Mouse (Mus musculus): ENCODE data around the gene Dcst1.

GRCm38 (mm10) chr3:89308089-89308488 is 57.0 kb downstream of the Dcst1 start:
- TF ChIP-seq CTCF (IDR thresholded peaks at IDR 0.05; ENCODE audit: borderline replicate concordance, insufficient read depth, low read length) = peak; percentile 58; the same call in 1 of the 2 replicates
- no peak for TF ChIP-seq POLR2A (IDR thresholded peaks at IDR 0.05; ENCODE audit: low read depth, low read length)

All from embryonic fibroblast, embryonic 13.5 days (primary cell).